Mouse (Mus musculus) liver, embryonic 14.5 days (tissue): ENCODE results near the gene Ncoa7. TPM values are rescaled to one million over a fixed set of nuclear protein-coding genes. Genes with fewer than 3 reads are reported as not detected.

Source experiments
- ATAC-seq: fragments of 200-750 bp; cut with Nextera tagmentation; 2 replicates; pipeline ENCODE4 v1.8.0; 2017; ENCODE audit warnings: moderate number of reproducible peaks, mild to moderate bottlenecking, moderate library complexity; ENCODE audit not compliant: insufficient read depth
- DNase-seq, 3 experiments: peaks; one replicate each; pipeline ENCODE4 v3.0.0-alpha.2; 2012 to 2013; ENCODE audit warnings: low read depth in 3 of 3, low spot score in 3 of 3
- H3K27ac ChIP-seq: fragments of 300-500 bp; sonication (generic); 2 replicates; pipeline ENCODE4 v1.5.1; 2014; ENCODE audit warnings: moderate library complexity, mild to moderate bottlenecking, control low read depth, inconsistent platforms
- H3K27me3 ChIP-seq: fragments of 300-500 bp; sonication (generic); 2 replicates; pipeline ENCODE4 v1.6.1; 2014; ENCODE audit warnings: mild to moderate bottlenecking, low read length, moderate library complexity; ENCODE audit not compliant: control insufficient read depth, insufficient read depth
- H3K36me3 ChIP-seq: fragments of 300-500 bp; sonication (generic); replicated peaks from 2 replicates; pipeline ENCODE4 v1.6.1; 2014; ENCODE audit warnings: low read depth; ENCODE audit not compliant: control insufficient read depth, insufficient read depth
- H3K4me1 ChIP-seq, 2 experiments: fragments of 200-500 bp in 1 of 2; fragments of 300-500 bp in 1 of 2; sonication (generic) in 1 of 2; replicated peaks; 2 replicates each; pipeline ENCODE4 v1.6.1; 2012 to 2014; ENCODE audit warnings: antibody characterized with exemption in 1 of 2, inconsistent platforms in 1 of 2, low read length in 1 of 2; ENCODE audit not compliant: control insufficient read depth in 2 of 2, insufficient read depth in 2 of 2
- H3K4me2 ChIP-seq: fragments of 300-500 bp; sonication (generic); 2 replicates; pipeline ENCODE4 v1.6.1; 2014; ENCODE audit warnings: low read depth, mild to moderate bottlenecking, control low read depth, moderate library complexity
- H3K4me3 ChIP-seq, 2 experiments: fragments of 200-500 bp in 1 of 2; fragments of 300-500 bp in 1 of 2; sonication (generic) in 1 of 2; 2 replicates each; pipeline ENCODE4 v1.5.1; 2012 to 2014; ENCODE audit warnings: low read depth in 2 of 2, low read length in 2 of 2, mild to moderate bottlenecking in 2 of 2, control low read depth in 1 of 2, inconsistent platforms in 1 of 2, moderate library complexity in 1 of 2; ENCODE audit not compliant: insufficient read depth in 1 of 2
- H3K9ac ChIP-seq: fragments of 300-500 bp; sonication (generic); replicated peaks from 2 replicates; pipeline ENCODE4 v1.6.1; 2014; ENCODE audit warnings: mild to moderate bottlenecking, control low read depth, moderate library complexity
- H3K9me3 ChIP-seq: fragments of 300-500 bp; sonication (generic); 2 replicates; pipeline ENCODE4 v1.6.1; 2016; ENCODE audit warnings: low read length, mixed read lengths; ENCODE audit not compliant: control insufficient read depth
- CTCF ChIP-seq: IDR thresholded peaks from 2 replicates; pipeline ENCODE4 v1.5.1; 2016; ENCODE audit warnings: antibody characterized with exemption, low read depth, control low read depth
- EP300 ChIP-seq: IDR thresholded peaks from 2 replicates; pipeline ENCODE4 v1.6.1; 2016; ENCODE audit warnings: antibody characterized with exemption, low read depth
- WGBS: fragments of 180-500 bp; shearing (Covaris S2); extraction: QIAGEN DNeasy Blood & Tissue Kit; methylation state at CpG from one replicate; pipeline ENCODE4 v1.1.7; 2014; ENCODE audit not compliant: insufficient replicate concordance; 5-methylcytosine and 5-hydroxymethylcytosine counted together
- polyA plus RNA-seq, 2 experiments: library from polyadenylated mRNA; depleted of rRNA in 1 of 2; stranded (reverse) in 1 of 2; unstranded in 1 of 2; fragments of >200 nt; fragmentation: Nextera tagmentation in 1 of 2; extraction: Ambion mirVana in 1 of 2; gene quantifications; 2 replicates each; pipeline versions ENCODE4 v1.2.1 to v1.2.3; 2012 to 2014

Ncoa7 gene
- polyA plus RNA-seq, 2 experiments: 7.7 to 10.6 TPM

GRCm38 (mm10) chr10:30627548-30627947 lies 175.6 kb downstream of the Ncoa7 start:
- WGBS: 10% methylated on average over 1 of the region's 1 CpGs

GRCm38 (mm10) chr10:30624161-30625019 lies 178.7 kb downstream of the Ncoa7 start:
- WGBS: 54% methylated on average over 5 of the region's 5 CpGs
- no peak for TF ChIP-seq CTCF
- TF ChIP-seq EP300: no peak
- Histone ChIP-seq H3K27ac (no peak overlapping the region), H3K9me3 (no peaks in the 10 kb centered on the region), H3K4me1 (peaks cover 0 to 5% of the 10 kb centered on the region in 2 experiments; a peak in 2 of 4 replicates), H3K36me3 (no peaks in the 10 kb centered on the region), H3K9ac (no peak overlapping the region), H3K27me3 (no peaks in the 10 kb centered on the region), H3K4me3 (no peak overlapping the region), H3K4me2 (no peak overlapping the region)
- DNase-seq (no peak), ATAC-seq (no peak)

More at GRCm38 (mm10) chr10:30627548-30627947, 175.6 kb downstream of the Ncoa7 start:
- H3K9ac ChIP-seq: no peak overlapping the region
- no peaks in the 10 kb centered on the region for H3K36me3 ChIP-seq
- H3K4me3 ChIP-seq: no peak overlapping the region
- TF ChIP-seq CTCF (no peak), EP300 (no peak)
- no peaks in the 10 kb centered on the region for H3K9me3 ChIP-seq
- no peaks in the 10 kb centered on the region for H3K27me3 ChIP-seq
- no peak overlapping the region for H3K4me2 ChIP-seq
- peaks cover 4 to 16% of the 10 kb centered on the region in 2 experiments; a peak in 3 of 4 replicates for H3K4me1 ChIP-seq
- DNase-seq (no peak), ATAC-seq (no peak)
- no peak overlapping the region for H3K27ac ChIP-seq

- H3K9me3 ChIP-seq: no peaks in the 10 kb centered on the region
- ATAC-seq (no peak), DNase-seq (no peak)
- no peak overlapping the region for H3K4me2 ChIP-seq
- no peaks in the 10 kb centered on the region for H3K36me3 ChIP-seq
- TF ChIP-seq CTCF (peak; percentile 47), EP300 (no peak)
- H3K27ac ChIP-seq: no peak overlapping the region
- no peak overlapping the region for H3K4me3 ChIP-seq
- no peaks in the 10 kb centered on the region for H3K27me3 ChIP-seq
- H3K9ac ChIP-seq: no peak overlapping the region
- peaks cover 2 to 3% of the 10 kb centered on the region in 2 experiments; a peak in 2 of 4 replicates for H3K4me1 ChIP-seq
Measured at GRCm38 (mm10) chr10:30622928-30623327, 180.2 kb downstream of the Ncoa7 start.

- 36% methylated on average over 3 of the region's 3 CpGs for WGBS
- peak overlapping the region; percentile 68 for H3K9ac ChIP-seq
Measured at GRCm38 (mm10) chr10:30618918-30619210, 184.3 kb downstream of the Ncoa7 start.

GRCm38 (mm10) chr10:30618091-30618917 lies 184.8 kb downstream of the Ncoa7 start:
- under 1% methylated on average over 49 of the region's 49 CpGs for WGBS
- peak; percentile 62 for TF ChIP-seq CTCF
- TF ChIP-seq EP300: 0 out of 2 replicates have a peak, but pooled peaks have one; percentile 34
- Histone ChIP-seq H3K4me3 (peak overlapping the region; percentile 76 to 79), H3K27ac (peak overlapping the region; percentile 87), H3K9ac (peak overlapping the region; percentile 75), H3K27me3 (no peaks in the 10 kb centered on the region), H3K36me3 (no peaks in the 10 kb centered on the region; the same call in 1 of the 2 replicates), H3K4me1 (peaks cover 5 to 11% of the 10 kb centered on the region in 2 experiments), H3K9me3 (no peaks in the 10 kb centered on the region), H3K4me2 (peak overlapping the region; percentile 99)
- DNase-seq: peak; percentile 95 to 97 (median 96)
- peak; percentile 100 for ATAC-seq

More at GRCm38 (mm10) chr10:30618918-30619210, 184.3 kb downstream of the Ncoa7 start:
- Histone ChIP-seq H3K4me3 (peak overlapping the region; percentile 44 to 79; a peak in 3 of 4 replicates), H3K27me3 (no peaks in the 10 kb centered on the region), H3K4me2 (peak overlapping the region; percentile 99), H3K9me3 (no peaks in the 10 kb centered on the region), H3K36me3 (no peaks in the 10 kb centered on the region), H3K4me1 (peaks cover 5 to 11% of the 10 kb centered on the region in 2 experiments), H3K27ac (peak overlapping the region; percentile 87)
- TF ChIP-seq EP300: no peak
- TF ChIP-seq CTCF: no peak
- DNase-seq (no peak), ATAC-seq (no peak)
